Mouse (Mus musculus) retina, embryonic 14.5 days (tissue): Measurements from ENCODE around the gene Tbcc.

Experiments
- DNase-seq: peaks from one replicate; pipeline ENCODE4 v3.0.0-alpha.2; 2015; ENCODE audit warnings: low spot score

Tbcc gene

DNA sequence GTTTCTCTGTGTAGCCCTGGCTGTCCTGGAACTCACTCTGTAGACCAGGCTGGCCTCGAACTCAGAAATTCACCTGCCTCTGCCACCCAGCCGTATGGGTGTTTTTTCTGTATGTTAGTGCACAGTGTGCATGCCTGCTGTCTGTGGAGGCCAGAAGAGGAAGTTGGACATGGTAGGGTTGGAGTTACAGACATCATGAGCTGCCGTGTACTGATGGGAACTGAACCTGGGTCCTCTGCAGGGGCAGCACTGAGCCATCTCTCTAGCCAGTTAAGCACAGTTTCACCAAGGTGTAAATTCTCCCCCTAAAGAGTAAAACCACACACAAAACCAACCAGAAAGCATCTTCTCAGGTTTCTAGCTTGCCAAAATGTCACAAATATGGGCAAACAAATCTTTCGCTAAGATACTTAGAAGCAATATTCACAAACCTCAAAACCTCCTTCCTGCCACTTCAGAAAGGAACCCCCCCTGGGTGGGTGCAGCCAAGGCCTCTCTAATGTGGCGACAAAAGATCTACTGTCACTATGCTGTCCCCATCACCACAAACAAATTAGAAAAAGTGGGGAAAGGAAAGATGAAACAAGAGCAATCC, 20.2 kb upstream of the Tbcc start:
- DNase-seq = no peak

DNA sequence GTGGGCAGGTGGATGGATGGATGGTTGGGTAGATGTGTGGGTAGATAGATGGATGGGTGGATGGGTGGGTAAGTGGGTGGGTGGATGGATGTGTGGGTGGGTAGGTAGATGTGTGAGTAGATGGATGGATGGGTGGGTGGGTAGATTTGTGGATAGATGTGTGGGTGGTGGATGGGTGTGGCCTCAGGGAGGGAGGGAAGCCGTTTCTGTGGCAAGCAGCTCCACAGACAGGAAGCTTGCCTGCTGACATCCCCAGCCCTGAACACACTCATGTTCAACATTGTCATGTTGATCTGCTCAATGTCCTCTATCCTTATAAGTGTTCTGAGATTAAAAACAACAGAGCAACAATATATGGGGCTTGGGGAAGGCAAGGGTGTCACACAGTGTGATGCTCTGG, 19.6 kb upstream of the Tbcc start:
- no peak for DNase-seq

DNA sequence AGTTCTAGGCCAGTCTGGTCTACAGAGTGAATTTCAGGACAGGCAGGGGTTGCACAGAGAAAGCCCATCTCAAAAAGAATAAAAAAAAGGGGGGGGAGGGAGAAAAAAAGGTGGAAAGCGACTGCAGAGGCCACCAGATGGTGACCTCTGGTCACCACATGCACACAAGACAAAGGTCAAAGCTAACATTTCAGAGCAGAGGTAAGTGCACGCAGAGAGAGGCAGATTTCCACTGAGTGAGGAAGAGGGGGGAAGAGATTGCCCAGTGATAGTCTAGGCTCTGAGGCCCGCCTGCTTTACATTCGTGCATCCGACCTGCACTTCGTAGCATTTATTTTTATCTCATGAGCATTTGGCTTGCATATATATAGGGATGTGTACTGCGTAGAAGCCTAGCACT, 17.7 kb upstream of the Tbcc start:
- DNase-seq = no peak

DNA sequence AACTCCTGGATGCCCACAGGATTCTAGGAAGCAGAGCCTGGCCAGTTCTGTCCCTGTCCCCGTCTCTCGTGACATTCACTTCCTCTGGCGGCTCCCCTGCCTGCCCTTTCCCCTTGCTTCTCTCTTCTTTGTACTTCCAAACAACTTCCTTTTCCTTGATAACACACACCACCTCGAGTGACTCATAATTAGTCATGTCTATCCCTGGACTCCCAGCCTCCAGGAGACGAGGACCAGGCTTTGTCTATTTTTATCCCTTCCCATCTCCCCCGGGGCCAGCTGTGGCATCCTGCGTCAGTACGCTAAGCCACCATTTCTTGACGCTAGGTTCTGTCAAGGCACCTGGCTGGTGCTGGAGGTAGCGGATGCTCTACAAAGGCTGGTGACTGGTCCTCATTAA, 16.4 kb upstream of the Tbcc start:
- DNase-seq = no peak

DNA sequence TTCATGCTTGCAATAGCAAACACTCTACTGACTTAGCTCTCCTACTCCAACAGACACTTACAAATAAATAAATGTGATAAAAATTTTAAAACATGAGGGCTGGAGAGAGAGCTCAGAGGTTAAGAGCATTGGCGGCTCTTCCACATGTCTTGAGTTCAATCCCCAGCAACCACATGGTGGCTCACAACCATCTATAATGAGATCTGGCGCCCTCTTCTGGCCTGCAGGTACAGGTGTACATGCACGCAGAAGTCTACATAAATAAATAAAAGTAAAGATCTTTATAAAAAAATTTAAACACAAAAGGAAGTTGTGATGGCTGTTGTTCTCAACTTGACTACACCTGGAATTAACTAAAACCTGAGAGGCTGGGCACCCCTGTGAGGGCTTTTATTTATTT, 14.9 kb upstream of the Tbcc start:
- no peak for DNase-seq

DNA sequence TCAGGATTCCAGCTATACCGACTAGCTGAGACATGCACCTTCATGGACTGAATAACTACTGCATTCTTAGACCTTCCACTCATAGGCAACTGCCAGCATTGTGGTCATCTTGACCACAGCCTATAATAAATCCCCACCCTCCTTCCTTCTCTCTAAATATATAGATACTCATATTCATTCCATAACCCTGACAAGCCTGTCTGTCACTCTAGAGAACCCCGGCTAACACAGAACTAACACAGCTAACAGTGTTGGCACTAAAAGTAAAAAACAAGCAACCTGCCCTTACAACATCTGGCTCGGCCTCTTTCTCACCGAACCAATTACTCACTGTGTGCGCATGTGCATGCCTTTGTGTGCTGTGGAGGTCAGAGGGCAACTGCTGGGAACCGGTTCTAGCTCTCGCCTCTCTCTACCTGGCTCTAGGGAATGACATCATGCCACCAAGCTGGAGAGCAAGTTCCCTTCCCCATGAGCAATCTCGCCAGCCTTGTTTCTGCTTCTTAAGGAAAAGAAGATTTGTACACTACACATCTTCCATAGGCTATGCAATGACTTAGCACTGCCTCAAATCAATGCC, 14.0 kb upstream of the Tbcc start:
- no peak for DNase-seq

DNA sequence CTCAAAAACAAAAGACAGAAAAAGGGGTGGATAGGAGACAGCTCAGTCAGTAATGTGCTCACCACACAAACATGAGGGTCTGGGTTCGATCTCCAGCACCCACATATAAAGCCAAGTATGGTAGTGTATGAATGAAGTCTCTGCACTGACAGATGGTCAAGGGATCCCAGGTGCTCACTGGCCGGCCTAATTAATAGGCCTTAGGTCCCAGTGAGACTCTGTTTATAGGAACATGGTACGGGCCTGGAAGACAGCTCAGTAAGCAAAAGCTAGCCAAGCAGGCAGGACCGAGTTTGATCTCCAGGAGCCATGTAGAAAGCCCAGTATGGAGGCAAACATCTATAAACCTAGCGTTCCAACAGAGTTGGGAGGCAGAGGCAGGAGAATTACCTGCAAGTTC, 13.4 kb upstream of the Tbcc start:
- DNase-seq = no peak

DNA sequence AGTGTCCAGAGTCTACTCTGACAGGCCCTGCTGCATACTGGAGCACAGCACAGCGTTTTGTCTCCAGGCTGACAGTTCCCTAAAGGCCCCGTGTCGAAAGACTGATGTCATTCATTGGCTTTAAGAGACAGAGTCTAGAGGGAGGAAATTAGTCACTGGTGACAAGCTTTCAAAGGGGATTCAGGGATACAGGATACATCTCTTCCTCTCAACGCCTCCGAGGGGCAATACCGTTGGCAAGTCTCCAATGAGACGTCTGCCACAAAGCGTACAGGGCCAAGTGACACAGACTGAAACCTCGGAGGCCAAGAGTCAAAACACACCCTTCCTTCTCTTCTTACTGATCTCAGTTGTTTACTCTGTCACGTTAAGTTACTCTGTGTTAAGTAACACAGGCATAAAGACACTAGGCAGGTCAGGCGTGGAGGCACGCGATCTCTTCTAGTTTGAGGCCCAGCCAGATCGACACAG, 10.6 kb upstream of the Tbcc start:
- no peak for DNase-seq

DNA sequence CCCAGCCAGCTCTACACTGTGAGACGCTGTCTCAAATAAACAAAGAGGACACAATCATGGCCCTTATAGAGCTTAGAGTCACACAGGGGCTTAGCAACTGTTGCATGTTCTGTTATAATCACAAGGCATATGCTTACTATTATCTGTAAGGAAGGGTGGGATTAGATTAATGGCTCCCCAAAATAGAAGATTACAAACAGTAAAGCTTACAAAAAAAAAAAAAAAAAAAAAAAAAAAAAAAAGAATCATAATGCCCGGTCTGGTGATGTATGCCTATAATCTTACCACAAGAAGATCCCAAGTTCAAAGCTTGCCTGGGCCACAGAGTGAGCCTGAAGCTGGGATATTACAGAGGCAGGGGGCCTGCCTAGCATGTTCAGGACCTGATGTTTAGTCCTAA, 10.2 kb upstream of the Tbcc start:
- DNase-seq = no peak

DNA sequence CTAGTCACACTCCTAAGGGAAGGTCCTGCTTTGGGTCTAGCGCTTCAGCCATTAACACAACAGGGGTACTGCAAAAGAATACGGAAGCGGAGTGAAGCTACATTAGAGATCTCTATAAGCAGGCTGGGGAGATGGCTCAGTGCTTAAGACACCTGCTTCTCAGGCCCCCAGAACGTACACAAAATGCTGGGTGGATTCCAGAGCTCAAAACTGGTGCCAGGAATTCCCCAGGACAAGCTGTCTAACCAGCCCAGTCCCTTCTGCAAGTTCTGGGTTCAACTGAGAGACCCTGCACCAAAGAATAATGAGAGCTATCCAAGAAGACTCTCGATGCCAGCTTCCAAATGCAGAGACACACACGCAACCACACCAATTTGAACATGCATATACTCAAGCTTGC, 8.8 kb upstream of the Tbcc start:
- no peak for DNase-seq

DNA sequence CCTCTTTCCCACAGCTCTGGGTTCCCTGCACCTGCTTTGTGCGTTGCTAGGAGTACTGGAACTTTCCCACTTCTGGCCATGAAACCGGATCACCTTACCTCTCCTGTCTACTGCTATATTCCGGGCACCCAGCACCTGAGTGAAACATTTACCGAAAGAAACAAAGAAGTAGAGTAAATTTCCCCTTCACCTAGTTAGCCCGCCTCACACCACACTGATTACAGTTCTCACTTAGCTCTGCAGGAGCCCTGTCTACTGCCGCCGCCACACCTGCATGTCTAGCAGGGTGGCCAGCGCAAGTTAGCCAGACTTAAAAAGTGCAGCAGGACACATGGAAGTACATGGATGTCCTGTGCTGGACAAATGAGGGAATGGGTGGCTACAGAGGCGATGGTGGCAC, 7.4 kb upstream of the Tbcc start:
- no peak for DNase-seq

DNA sequence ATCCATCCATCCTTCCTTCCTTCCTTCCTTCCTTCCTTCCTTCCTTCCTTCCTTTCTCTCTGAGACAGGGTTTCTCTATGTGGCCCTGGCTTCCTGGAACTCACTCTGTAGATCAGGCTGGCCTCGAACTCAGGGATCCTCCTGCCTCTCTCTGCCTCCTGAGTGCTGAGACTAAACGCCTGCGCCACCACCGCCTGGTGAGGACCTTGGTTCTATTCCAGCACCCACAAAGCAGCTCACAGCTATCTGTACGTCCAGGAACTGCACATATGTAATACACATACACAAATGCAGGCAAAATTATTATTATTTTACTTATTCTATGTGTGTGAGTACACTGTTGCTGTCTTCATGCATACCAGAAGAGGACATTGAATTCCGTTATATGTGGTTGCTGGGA, 5.7 kb upstream of the Tbcc start:
- DNase-seq = no peak

DNA sequence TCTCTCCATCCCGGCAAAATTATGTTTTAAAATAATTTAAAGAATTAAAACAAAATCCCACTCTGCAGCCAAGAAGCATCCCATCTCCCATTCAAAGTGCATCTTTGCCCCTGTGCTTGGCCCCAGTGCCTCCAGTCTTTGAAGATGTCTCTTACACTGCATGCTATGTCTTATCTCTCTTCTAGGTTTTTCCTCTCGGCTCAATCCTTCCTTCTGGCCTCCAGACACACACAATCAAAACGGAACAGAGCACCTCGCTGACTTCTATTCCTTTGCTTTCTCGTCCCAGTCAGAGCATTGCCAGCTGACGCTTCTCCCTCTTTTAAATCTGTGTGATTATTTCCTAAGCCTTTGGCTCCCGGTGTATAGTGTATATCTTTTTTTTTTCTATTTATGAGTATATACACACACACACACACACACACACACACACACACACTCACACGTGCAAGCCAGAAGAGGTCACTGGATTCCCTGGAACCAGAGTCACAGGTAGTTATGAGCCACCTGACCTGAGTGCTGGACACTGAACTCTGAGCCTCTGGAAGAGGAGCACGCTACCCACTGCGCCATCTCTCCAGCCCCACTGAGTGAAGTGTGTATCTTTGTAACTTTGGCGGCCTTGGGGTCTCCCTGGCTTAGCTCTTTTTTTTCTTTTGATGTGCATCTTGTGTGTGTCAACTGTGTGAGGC, 5.1 kb upstream of the Tbcc start:
- DNase-seq = no peak

DNA sequence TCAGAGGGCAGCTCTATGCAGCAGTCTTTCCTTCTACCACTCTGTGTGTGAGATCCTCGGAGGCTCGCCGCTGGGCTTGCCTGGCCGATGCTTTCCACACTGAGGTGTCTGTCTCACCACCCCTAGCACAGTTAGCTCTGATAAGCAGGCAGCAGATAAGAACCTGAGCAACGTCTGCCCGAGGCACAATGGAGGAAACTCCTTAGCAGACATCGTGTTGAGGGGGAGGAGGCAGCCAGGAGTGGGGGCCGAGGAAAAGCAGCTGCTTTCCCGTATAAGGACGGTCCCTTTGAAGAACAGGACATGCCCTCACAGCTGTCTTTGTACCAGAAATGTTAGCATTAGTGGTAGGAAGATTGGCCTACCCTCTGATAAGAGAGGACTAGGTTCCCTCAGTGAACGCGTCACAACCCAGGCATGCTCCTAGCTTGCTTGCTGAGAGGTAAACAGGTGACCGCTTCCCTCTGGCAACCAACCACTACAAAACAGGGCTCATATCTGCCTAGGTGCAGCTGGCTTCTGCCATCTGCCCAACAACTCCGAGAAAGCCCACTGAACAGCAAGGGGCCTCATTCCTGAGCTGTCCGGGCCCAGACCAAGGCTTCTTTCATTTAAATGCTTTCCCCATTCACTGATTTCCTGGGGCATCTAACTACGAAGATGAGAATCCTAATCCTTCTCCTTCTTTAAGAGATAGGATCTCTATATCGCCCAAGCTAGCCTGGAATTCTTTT, 4.4 kb upstream of the Tbcc start:
- DNase-seq = no peak

DNA sequence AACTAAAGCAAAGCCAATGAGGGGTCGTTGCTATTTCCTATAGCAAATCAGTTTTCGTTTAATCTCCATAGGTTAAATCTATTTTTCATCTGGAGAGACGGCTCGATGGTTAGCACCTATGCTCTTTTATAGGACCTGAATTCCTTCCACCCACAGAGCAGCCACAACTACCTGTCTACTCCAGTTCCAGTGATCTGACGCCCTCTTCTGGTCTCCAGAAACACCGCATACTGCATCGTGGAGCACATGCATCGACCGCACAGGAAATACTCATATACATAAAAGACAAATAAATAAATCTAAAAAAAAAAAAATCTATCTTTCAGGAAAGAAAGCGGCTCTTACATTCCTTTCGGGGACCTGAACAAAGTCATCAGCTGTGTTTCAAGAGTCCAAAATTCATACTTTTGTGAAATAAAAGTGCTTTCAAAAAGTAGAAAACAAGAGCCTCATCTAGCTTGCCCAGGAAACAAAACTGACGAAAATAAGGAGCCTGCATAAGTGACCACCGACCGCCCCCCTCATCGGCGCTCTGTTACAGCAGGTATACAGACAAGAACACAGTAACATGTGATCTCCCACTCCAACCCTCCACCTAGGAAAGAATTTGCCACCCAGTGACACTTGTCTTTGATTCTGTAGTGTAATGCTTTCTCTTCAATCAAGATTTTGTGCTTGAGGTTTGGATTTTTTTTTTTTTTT, 1.8 kb upstream of the Tbcc start:
- DNase-seq = peak; percentile 62

DNA sequence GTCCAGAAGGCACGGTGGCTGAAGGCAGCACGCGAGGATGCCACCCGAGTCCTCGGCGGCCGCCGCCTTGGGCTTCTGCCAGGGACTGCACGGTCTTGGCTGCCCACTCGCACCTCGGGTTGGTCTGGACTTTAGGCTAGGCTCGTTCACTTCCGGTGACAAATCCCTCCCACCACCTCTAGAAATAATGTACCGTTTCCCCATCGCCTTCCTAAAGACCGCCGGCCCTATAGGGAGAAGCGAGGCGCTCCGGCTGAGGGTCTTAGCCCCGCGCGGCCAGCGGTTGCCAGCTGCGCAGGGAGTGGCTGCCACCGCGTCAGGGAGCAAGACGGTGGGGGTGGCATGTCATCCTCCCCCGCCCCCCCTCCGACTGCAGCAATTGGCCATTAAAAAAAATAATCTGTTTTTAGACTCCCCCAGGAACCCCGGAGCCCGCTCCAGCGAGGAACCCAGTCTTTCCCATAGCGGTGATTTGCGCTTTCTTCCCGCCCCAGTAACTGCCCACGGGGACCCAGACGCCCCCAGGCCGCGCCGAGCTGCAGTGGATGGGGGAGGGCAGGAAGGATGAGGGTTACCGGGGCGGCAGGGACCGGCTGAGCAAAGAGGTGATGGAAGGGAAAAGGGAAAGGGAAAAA, 917 bp upstream of the Tbcc start:
- DNase-seq = peak; percentile 79

DNA sequence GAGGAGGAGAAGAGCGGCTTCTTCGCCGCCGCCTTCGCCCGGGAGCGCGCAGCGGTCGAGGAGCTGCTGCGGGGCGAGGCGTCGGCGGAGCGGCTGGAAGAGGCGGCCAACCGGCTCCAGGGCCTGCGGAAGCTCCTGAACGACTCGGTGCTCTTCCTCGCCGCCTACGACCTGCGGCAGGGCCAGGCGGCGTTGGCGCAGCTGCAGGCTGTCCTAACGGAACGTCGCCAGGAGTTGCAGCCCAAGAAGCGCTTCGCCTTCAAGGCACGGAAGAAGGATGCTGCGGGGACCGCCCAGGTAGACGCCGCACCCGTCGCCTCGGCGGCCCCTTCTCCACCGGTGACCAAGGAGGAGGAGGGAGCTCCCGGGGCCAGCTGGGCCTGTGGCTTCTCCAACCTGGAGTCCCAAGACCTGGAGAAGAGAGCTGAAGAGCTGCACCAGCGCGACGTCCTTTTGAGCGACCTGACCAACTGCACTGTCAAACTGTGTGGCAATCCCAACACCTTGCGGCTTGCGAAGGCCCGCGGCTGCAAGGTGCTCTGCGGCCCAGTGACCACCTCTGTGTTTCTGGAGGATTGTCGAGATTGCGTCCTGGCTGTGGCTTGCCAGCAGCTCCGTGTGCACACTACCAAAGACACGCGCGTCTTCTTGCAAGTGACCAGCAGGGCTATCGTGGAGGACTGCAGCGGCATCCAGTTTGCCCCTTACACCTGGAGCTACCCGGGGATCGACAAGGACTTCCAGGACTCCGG, 535 bp downstream of the Tbcc start:
- no peak for DNase-seq

DNA sequence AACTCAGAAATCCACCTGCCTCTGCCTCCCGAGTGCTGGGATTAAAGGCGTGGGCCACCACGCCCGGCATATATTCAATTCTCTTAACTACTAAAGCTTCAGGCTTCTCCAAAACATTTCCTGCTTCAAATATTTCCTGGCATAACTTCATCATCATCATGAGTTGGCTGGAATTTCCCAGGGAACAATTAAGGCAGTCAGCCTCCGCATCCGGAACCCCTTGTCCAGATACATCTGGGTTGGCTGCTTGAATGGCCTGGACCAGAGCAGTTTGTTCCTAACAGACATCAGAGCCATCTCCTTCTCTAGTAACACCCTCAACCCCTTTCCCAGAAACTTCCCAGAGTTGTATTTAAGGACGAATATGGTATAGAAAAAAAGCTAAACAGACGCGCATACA, 4.9 kb downstream of the Tbcc start:
- no peak for DNase-seq

DNA sequence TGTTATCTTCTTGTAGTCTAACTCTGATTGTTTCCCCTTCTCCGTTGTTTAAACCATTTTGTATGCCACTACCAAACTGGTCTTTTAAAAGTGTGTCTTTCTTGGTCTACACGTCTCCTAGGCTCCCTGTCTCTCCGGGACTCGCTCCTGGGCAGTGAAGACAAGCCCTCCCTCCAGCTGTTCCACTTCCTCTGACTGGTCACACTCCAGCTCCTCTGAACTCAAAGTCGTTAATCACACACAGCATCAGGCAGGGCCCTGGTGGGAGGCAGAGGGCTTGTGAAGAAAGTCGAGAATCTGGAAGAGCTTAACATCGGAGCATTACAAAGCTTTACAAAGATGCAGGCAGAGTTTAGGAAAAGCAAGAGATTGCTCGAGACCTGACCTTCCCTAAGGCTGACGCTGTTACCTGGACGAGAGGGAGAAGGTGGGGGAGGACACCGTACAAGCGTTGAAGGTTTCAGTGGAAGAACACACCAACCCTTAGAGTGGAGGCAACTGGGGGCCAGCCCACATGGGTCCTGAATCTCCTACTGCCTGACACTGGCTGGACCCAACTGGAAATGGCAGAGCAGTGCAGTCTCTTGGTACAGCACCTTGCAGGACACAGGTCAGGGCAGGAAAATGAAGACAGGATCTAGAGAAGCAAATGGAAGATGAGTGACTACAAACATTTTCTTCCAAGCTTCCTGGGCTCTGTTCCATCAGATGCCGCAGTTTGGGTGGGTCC, 6.9 kb downstream of the Tbcc start:
- no peak for DNase-seq

DNA sequence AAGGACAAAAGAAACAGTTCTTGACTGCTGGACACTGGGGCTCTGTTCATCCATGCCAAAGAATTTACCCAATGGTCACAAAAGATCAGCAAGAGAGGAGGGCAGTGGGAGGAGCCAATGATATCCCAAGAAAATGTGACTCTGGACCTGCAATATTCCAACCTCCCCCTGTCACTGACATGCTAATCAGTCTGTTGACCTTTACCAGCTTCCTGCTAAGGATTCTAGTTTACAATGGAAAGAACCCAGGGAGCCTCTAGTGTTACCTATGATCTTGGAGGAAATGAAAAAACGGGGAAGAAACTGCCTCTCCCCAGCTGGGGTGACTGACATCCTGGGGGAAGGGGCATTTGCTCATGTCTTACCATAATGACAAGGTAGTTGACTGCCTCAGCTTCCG, 10.5 kb downstream of the Tbcc start:
- no peak for DNase-seq
